Mouse (Mus musculus) kidney, postnatal 0 days (tissue): ENCODE data around the gene Sema4b. TPM values are rescaled to one million over a fixed set of nuclear protein-coding genes. Genes with fewer than 3 reads are reported as not detected.

Experiments used
- ATAC-seq: fragments of 200-750 bp; cut with Nextera tagmentation; replicated peaks from 2 replicates; pipeline ENCODE4 v1.8.0; 2017; ENCODE audit warnings: low read depth, moderate number of reproducible peaks, moderate TSS enrichment, moderate library complexity; ENCODE audit not compliant: low FRiP score
- DNase-seq: peaks from one replicate; pipeline ENCODE4 v3.0.0-alpha.2; 2016; ENCODE audit warnings: low spot score
- H3K27ac ChIP-seq: fragments of 300-500 bp; sonication (generic); 2 replicates; pipeline ENCODE4 v1.5.1; 2014; ENCODE audit warnings: mild to moderate bottlenecking
- H3K27me3 ChIP-seq: fragments of 300-500 bp; sonication (generic); 2 replicates; pipeline ENCODE4 v1.6.1; 2014; ENCODE audit warnings: low read length, mixed read lengths; ENCODE audit not compliant: insufficient read depth
- H3K36me3 ChIP-seq: fragments of 300-500 bp; sonication (generic); 2 replicates; pipeline ENCODE4 v1.6.1; 2014; ENCODE audit warnings: low read length, mixed read lengths; ENCODE audit not compliant: insufficient read depth
- H3K4me1 ChIP-seq: fragments of 300-500 bp; sonication (generic); replicated peaks from 2 replicates; pipeline ENCODE4 v1.6.1; 2014; ENCODE audit warnings: antibody characterized with exemption, low read length, mixed read lengths; ENCODE audit not compliant: insufficient read depth
- H3K4me2 ChIP-seq: fragments of 300-500 bp; sonication (generic); 2 replicates; pipeline ENCODE4 v1.6.1; 2014; ENCODE audit warnings: mild to moderate bottlenecking, low read length, moderate library complexity, mixed read lengths
- H3K4me3 ChIP-seq: fragments of 300-500 bp; sonication (generic); replicated peaks from 2 replicates; pipeline ENCODE4 v1.5.1; 2014; ENCODE audit warnings: low read depth, low read length
- H3K9ac ChIP-seq: fragments of 300-500 bp; sonication (generic); 2 replicates; pipeline ENCODE4 v1.6.1; 2014; ENCODE audit warnings: low read depth, low read length
- H3K9me3 ChIP-seq: fragments of 300-500 bp; sonication (generic); replicated peaks from 2 replicates; pipeline ENCODE4 v1.6.1; 2016; ENCODE audit warnings: low read length, inconsistent platforms, mixed read lengths
- CTCF ChIP-seq: IDR thresholded peaks from 2 replicates; pipeline ENCODE4 v1.5.1; 2016; ENCODE audit warnings: antibody characterized with exemption, low read depth, mild to moderate bottlenecking, moderate library complexity
- WGBS: fragments of 180-500 bp; shearing (Covaris S2); extraction: QIAGEN DNeasy Blood & Tissue Kit; methylation state at CpG from one replicate; pipeline ENCODE4 v1.1.7; 2014; 5-methylcytosine and 5-hydroxymethylcytosine counted together
- polyA plus RNA-seq: library from polyadenylated mRNA; unstranded; fragments of >200 nt; fragmentation: Nextera tagmentation; extraction: Ambion mirVana; gene quantifications from 2 replicates; pipeline ENCODE4 v1.2.1, GENCODE M21; 2015

The Sema4b gene
- polyA plus RNA-seq, 1 experiment from 2014 or later = 21.2 TPM

DNA sequence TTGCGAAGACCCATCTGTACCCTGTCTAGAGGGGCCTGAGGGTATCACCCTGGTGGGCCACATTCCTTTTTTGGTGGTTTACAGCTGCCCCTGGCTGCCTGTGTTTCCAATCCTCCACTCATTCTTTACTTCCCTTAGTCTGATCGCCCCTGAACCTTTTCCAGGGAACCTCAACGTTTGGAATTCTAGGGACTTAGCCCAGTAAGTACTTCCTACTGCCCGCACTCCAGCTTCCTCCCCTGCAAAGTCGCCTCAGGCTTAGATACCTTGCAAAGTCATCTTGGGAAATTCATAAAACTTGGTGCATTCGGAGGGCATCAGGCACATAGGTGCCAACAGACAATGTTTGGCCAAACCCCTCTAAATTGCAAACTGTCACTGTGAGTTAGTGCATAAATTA is 12.6 kb downstream of the Sema4b start:
- Histone ChIP-seq H3K9me3 (no peaks in the 10 kb centered on the region), H3K4me1 (peaks cover 31% of the 10 kb centered on the region; the same call in 1 of the 2 replicates), H3K27ac (peak overlapping the region; percentile 86), H3K4me3 (peak overlapping the region; percentile 67), H3K27me3 (no peaks in the 10 kb centered on the region), H3K36me3 (no peaks in the 10 kb centered on the region), H3K9ac (peak overlapping the region; percentile 68), H3K4me2 (peak overlapping the region; percentile 83)
- DNase-seq (no peak), ATAC-seq (no peak)
- 25% methylated on average over 6 of the region's 6 CpGs for WGBS
- no peak for TF ChIP-seq CTCF

GRCm38 (mm10) chr7:80199851-80200587 is 13.4 kb downstream of the Sema4b start:
- no peaks in the 10 kb centered on the region for H3K36me3 ChIP-seq
- H3K9ac ChIP-seq = no peak overlapping the region
- no peak for DNase-seq
- no peaks in the 10 kb centered on the region for H3K9me3 ChIP-seq
- no peak for ATAC-seq
- H3K4me1 ChIP-seq = peaks cover 31% of the 10 kb centered on the region; the same call in 1 of the 2 replicates
- no peak overlapping the region for H3K27ac ChIP-seq
- no peaks in the 10 kb centered on the region for H3K27me3 ChIP-seq
- peak overlapping the region; percentile 83 for H3K4me2 ChIP-seq
- WGBS = 56% methylated on average over 11 of the region's 11 CpGs
- no peak overlapping the region for H3K4me3 ChIP-seq
- no peak for TF ChIP-seq CTCF

GRCm38 (mm10) chr7:80200588-80200945 is 13.9 kb downstream of the Sema4b start:
- H3K9ac ChIP-seq = no peak overlapping the region
- H3K4me2 ChIP-seq = peak overlapping the region; percentile 83; the same call in 1 of the 2 replicates
- peaks cover 31% of the 10 kb centered on the region; the same call in 1 of the 2 replicates for H3K4me1 ChIP-seq
- ATAC-seq (no peak), DNase-seq (no peak)
- TF ChIP-seq CTCF = peak; percentile 21; the same call in 1 of the 2 replicates
- H3K9me3 ChIP-seq = no peaks in the 10 kb centered on the region
- no peak overlapping the region for H3K4me3 ChIP-seq
- WGBS = 67% methylated on average over 6 of the region's 6 CpGs
- H3K36me3 ChIP-seq = no peaks in the 10 kb centered on the region
- no peak overlapping the region for H3K27ac ChIP-seq
- H3K27me3 ChIP-seq = no peaks in the 10 kb centered on the region

GRCm38 (mm10) chr7:80200963-80201539 is 14.4 kb downstream of the Sema4b start:
- Histone ChIP-seq H3K9me3 (no peaks in the 10 kb centered on the region), H3K4me3 (no peak overlapping the region), H3K9ac (no peak overlapping the region), H3K4me2 (no peak overlapping the region), H3K27ac (no peak overlapping the region), H3K4me1 (peaks cover 31% of the 10 kb centered on the region), H3K36me3 (no peaks in the 10 kb centered on the region), H3K27me3 (no peaks in the 10 kb centered on the region)
- ATAC-seq (no peak), DNase-seq (no peak)
- 64% methylated on average over 5 of the region's 5 CpGs for WGBS
- TF ChIP-seq CTCF = no peak

GRCm38 (mm10) chr7:80201888-80202540 is 15.4 kb downstream of the Sema4b start:
- H3K9ac ChIP-seq = no peak overlapping the region
- H3K36me3 ChIP-seq = no peaks in the 10 kb centered on the region
- no peak for TF ChIP-seq CTCF
- H3K4me1 ChIP-seq = peaks cover 35% of the 10 kb centered on the region
- no peak overlapping the region for H3K4me2 ChIP-seq
- WGBS = 88% methylated on average over 15 of the region's 15 CpGs
- no peak for ATAC-seq
- no peaks in the 10 kb centered on the region for H3K9me3 ChIP-seq
- no peaks in the 10 kb centered on the region for H3K27me3 ChIP-seq
- H3K27ac ChIP-seq = no peak overlapping the region
- no peak for DNase-seq
- no peak overlapping the region for H3K4me3 ChIP-seq

- Histone ChIP-seq H3K4me2 (no peak overlapping the region), H3K9ac (no peak overlapping the region), H3K27me3 (no peaks in the 10 kb centered on the region), H3K27ac (no peak overlapping the region), H3K4me1 (peaks cover 34% of the 10 kb centered on the region), H3K9me3 (no peaks in the 10 kb centered on the region), H3K36me3 (no peaks in the 10 kb centered on the region), H3K4me3 (no peak overlapping the region)
- no peak for TF ChIP-seq CTCF
- 84% methylated on average over 5 of the region's 5 CpGs for WGBS
- DNase-seq = no peak
- no peak for ATAC-seq
Measured at GRCm38 (mm10) chr7:80202961-80203360, 16.3 kb downstream of the Sema4b start.
